Mouse (Mus musculus) frontal cortex, adult 2 months (tissue): Measurements from ENCODE around the gene Fis1. TPM values are rescaled to one million over a fixed set of nuclear protein-coding genes. Genes with fewer than 3 reads are reported as not detected.

Experiments used
- DNase-seq, 2 experiments: peaks; one replicate each; pipeline ENCODE4 v3.0.0; 2022; ENCODE audit warnings: low spot score in 1 of 2; ENCODE audit errors: extremely low spot score in 1 of 2
- polyA plus RNA-seq: library from polyadenylated mRNA; depleted of rRNA; stranded (reverse); fragments of >200 nt; gene quantifications from 2 replicates; pipeline ENCODE4 v1.2.3, GENCODE M21; 2012; rRNA removed

Fis1 gene
- 394 and 432 TPM in 2 replicates for polyA plus RNA-seq

DNA sequence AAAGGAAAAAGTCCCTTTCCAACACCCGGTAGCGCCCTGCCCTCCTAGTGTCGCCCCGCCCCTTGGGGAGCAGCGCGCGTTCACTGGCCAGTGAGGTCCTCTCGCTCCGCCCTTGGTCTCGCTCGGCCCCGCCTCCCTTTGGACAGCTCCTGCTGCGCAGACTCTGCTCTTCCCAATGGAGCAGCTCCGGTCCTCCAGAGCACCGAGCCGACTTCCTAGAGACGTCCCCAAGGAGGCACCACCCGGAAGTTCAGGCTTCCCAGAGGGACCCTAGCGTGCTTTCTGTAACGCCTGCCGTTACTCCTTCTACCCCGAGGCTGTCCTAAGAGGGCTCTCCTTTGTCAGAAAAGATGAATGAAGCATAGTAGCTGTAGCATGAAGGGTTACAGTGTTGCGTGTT is at the start of gene Fis1:
Gene Fis1 (plus strand): TSS at position 261 of the 400 bp plus-strand sequence.
- DNase-seq, result peak; percentile 93 to 98

DNA sequence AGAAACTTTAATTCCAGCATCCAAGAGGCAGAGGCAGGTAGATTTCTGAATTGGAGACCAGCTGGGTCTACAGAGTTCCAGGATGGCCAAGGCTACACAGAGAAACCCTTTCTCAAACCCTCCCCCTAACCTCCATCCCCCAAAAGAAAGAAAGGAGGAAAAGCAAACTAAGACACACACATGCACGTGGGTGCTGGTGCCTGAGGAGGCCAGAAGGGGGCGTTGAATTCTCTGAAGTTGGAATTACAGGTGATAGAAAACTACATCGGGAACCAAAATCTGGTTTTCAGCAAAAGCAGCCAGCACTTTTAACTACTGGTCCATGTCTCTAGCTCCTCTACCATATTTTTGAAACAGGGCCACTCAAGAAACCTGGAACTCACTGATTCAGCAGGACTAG is 48.5 kb upstream of the Fis1 start:
- no peak for DNase-seq

DNA sequence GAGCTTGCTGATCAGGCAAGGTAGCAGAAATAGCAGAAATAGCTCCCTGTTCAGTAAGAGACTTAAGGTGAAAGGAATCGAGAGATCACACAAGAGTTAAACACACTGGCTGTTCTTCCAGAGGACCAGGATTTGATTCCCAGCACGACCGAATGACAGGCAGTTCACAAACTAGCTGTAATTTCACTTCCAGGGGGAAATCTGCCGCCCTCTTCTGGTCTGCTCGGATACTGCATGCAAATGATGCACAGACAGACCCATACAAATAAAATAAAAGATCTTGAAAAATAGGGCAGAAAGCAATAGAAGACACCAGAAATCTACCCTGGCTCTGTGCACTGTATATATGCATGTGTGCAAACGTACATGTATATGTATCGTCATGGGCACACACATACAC is 47.4 kb upstream of the Fis1 start:
- DNase-seq, result no peak

DNA sequence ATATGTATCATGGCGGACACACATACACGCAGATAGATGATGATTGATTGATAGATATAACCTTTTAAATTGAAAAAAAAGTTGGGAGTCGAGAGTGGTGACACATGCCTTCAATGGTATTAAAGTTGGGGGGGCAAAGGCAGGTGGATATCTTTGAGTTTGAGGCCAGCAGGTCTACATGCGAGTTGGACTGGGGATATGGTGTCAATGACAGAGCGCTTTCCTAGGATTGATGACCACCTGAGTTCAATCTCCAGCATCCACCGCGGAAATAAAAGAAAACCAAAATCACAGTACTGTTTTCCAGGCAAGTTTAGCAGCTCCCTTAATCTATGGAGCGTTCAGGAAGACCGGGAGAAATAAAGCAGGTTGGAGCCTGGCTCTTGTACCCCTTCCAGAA is 45.5 kb upstream of the Fis1 start:
- no peak for DNase-seq

DNA sequence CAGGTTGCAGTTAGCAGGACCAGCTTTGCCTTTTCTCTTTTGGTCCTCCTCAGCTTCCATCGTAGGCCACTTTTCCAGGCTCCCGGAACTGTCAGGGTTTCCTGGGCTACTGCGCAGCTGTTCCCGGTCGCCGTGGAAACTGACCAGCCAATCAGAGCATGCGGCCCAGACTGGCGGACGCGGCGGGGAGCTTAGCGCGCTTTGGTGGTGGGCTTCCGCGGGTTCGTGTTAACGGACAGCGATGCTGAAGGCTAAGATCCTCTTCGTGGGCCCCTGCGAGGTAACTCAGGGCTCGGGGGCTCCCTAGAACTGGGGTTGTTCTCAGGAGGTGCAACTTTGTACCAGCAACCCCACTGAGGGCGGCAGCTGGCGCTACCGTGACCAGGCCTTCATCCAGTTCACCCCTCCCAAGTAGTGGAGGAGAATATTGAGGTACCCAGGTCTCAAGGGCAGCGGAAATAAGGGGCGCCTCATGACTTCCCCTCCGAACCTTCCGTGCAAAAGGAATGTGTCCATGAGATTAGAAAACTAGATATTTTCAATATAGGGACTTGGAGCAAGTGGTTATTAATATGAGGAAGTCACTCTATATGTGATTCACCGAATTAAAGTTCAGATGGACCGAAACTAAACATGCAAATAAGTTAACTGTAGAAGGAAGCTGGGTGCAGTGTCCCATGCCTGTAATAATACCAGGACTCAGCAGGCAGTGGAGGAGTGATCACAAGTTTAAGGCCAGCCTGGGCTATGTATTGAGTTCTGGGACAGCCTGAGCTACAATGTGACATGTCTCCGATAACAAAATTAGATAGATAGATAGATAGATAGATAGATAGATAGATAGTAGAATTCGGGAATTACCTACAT is 44.9 kb upstream of the Fis1 start, which contains the start of gene Ift22:
Gene Ift22 (plus strand): TSS at position 160 of the 867 bp plus-strand sequence.
- DNase-seq, result peak; percentile 91 to 98

DNA sequence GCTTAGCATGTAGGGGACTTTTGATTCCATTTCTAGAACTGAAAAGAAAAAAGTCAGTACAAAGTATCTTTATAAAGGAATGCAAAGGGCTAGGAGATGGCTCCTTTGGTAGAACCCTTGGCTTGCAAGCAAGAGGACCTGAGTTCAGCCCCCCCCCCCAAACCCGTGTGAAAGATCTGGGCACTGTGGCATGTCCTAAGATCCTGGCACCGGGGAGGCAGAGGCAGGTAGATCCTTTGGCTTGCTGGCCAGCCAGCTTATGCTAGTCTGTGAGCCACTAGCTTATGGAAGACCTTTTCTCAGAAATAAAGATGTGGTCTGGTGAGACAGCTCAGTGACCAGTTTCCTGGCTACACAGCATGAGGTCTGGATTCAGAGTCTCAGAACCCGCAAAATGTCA is 38.9 kb upstream of the Fis1 start:
- DNase-seq, result no peak

DNA sequence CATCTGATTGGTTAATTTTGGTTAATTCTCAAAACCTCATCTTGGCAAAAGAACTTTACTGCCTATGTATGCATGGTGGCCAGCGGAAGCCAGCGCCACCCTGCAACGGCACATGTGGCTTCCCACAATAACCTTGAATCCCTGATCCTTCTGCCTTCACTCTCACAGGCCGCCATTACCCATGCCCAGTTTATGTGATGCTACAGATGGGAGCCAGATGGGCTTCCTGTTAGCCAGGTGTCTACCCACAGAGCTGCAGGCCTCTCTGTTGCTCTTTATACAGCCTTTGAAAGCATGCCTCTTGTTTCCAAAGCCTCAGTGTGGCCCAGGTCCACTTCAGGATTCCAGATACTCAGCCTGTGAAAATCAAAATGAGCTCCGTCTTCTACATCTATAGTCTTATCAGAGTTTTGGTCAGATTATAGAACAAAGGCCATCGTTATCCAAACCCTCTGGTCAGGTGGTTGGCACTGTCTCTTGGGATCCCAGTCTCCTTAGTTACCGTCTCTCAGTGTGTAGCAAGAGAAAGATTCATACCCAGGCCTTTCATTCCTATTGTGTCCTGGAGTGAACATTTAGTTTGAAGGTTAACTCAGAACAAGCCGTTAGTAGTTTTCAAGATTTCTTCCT is 35.3 kb upstream of the Fis1 start:
- no peak for DNase-seq

DNA sequence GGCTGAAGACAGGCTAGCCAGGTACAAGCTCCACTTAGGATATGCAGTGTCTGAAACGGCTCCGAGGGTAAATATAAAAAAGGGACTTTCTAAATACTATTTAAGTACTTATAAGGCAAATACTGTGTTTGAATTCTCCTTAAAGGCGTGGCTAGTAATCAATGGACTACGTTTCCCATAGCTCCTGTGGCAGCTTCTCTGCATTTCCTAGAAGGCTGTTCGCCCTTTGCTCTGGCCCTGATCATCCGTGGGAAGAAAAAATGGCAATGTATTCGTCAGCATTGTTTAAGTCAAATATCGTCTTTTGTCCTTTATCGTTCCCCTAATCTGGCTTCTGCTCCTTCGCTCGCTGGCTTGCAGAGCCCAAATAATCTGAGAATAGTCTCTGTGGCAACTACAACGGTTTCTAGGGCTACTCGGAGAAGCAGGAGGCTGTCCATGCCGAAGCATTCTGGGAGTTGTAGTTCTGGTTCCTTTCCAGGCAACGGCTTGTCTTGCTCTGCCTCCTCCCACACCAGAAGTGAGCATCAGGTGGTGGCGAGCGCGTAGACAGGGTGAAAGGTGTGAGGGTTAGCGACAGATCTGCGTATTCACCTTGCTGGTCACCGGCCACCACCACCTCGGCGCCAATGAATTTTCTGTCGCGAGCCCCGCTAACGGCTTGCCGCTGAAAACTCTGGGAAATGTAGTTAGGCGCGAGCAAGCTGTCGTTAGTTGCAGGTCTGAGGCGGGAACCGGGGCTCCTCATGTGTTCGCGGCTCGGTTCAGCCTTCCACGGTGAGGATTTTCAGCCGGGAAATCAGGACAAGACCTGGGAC is 34.2 kb upstream of the Fis1 start:
- DNase-seq, result peak; percentile 71 to 86

DNA sequence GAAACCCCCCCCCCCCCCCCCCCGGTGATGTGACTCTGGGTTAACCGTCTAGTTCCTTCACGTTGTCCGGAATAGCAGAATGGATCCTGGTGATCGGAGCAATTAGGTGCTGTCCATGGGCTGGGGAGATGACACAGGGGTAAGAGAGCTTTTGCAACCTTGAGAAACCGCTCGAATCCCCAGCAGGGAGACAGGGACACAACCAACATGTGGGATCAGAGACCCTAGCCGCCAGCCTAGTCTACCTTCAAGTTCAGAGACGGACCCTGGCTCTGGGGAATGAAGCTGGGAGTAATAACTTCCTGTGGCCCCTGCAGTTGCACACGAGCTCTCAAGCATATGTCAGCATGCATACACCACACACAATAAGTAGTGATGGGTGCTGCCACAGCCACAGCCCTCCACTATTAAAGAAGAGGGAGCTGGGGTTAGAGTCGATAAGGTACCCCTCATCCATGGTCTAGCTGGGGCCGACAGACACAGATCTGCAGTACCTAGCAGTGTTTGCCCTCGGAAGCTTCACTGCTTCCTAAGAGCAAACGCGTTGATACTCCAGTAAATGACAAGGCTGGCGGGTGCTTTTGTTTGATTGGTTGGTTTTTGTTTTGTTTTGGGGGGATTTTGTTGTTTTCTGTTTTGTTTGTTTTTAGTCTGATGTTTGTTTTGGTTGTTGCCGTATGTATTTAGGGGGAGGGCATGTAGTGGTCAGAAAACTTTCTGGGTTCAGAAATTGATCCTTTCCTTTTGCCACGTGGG is 33.4 kb upstream of the Fis1 start:
- DNase-seq, result peak in 1 of 2 experiments; percentile 15

DNA sequence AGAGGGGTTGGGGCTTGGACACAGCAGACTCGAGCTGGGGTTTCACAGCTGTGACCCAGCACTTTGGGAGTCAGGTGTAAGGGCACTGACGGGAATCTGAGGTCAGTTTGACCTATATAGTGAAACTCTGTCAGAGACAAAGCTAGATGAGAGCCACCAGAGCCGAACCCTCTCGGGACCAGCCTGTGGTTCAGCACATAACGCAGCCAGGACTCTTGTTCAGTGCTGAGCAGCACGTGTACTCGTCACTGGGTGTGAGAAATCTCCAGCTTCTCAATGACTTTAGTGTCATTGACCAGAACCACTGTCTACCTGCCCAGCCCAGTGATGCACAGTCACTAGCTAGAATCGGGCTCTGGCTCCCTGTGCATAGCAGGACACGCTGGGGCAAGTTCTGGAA is 30.2 kb upstream of the Fis1 start:
- DNase-seq, result no peak

DNA sequence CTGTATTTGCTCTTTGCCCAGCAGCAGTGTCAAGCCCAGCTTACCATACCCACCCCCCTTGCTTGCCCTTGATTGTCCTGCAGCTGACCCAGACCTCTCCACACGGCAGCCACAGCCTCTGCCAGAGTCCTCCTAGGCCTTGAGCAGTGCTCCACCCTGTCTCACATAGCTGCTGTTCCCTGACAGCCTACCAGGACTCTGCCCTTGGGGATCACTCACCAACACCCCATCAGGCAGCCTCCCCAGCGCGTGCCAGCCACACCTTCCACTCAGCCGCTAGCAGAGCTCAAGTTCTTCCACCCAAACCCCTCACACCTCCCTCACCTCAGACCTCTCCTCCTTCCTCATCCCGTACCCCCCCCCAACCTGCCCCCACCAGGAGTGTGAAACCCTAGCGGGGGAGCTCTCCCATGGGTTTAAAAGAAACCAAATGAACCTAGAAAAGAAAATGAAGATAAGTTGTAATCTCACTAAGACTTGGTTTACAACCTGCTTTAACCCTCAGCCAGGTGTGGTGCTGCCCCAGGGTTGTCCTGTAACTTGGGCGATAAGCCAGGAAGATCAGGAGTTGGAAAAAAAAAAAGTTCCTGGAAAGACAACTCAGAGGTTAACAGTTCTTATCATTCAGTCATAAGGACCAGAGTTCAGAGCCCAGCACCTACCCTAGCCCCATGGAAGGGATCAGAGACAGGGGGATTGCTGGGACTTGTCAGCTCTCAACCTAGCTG is 29.2 kb upstream of the Fis1 start:
- DNase-seq, result no peak

DNA sequence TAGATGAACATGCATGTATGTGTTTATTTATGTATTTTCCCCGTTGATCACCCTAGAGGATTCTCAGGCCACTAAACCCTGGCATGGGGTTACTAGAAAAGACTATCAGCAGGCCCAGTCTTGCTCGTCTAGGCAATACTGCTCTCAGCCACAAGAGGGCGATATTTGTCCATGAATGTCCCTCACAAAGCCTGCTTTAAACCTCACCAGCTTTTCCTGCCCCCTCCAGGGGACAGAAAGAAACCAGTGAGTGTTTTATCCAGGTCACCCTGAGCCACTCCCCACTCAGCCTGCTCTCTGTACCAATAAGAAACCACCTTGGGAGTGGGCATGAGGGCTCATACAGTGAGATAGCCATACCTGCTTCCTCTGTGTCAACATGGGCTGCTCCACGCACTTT is 24.0 kb upstream of the Fis1 start:
- peak; percentile 72 to 93 for DNase-seq

DNA sequence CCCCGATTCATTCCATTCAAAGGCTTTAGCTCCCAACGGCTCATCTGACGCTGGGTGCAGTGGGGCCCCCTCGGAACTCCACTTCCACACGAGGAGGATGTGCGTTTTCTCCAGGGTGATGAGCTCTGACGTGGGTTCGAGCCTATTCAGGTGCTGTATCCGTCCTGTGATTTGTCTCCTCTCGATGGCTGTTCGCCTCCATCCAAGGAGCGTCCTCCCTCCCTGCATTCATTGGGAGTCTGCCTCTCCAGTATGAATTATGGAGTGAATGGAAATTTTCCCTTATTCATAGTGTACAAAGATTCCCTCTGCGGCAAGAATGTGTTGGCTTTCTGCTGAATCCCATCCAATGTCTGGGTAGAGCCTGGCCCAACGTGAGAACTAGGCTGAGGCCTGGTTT is 21.2 kb upstream of the Fis1 start:
- peak in 1 of 2 experiments; percentile 41 for DNase-seq

DNA sequence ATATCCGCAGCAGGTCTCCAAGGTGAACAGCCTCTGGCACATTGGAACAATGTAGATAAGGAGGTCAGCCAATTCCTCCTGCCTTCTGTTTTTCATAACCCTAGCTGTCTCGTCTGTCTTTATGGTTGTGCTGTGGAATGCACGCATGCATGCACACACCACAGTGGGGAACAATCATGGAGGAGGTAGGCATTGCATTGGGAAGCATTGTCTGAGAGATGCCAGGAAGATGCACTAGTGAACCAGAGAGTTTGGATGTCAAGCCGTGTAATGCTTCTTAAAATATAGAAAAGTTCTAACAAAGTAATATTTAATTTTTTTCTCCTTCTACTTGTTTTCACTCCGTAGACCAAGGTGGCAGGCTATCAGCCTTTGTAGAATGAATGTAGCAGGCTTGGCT is 20.1 kb upstream of the Fis1 start:
- no peak for DNase-seq

DNA sequence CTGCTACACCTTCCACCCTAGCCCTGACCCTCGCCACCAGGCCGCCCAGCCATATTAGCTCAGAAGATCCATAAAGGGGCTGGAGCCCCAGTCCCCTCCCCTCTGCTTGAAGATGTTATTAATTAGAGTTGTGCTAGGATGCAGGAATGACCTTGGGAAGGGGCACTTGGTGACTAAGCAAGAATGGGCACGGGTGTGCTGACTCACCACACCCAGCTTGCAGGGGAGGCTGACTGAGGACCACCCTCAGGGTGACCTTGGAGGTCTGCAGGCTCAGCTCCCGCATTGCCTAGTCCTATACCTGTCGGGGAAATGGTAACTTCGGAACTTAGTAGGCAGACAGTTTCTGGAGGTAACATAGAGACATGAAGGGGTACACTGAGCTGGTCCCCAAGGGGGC is 19.1 kb upstream of the Fis1 start:
- no peak for DNase-seq

DNA sequence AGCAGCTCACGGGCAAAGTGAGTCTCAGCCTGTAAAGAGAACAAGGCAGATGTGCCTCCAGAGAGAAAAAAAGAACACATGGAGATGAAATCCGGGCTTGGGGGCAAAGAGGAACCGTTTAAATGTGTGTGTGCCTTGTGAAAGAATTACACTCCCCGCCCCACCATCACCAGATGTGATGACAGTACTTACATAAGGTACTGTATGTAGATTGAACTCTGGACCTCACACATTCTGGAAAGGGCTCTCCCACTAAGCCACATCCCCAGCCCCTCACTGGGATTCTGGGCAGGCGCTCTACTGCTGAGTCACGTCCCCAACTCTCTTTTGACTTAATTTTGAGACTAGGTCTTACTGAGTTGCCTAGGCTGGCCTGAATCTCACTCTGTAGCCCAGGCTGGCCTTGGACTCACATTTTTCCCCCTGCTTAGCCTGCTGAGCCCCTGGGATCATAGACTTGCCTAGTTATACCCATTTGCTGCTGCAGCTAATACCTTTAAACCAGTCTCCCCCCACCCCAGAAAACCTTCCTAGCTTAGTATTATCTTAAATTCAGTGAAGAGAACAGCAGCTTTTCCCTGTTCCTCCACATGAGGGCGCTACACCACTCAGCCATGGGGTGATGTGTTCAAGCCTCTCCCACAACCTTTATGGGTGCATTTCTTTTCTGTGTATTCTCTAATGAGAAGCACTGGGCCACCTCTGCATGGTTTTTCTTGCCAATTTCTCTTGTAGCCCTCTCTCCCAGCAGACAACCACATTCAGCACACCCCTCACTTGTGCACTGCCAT is 17.0 kb upstream of the Fis1 start:
- DNase-seq, result no peak

DNA sequence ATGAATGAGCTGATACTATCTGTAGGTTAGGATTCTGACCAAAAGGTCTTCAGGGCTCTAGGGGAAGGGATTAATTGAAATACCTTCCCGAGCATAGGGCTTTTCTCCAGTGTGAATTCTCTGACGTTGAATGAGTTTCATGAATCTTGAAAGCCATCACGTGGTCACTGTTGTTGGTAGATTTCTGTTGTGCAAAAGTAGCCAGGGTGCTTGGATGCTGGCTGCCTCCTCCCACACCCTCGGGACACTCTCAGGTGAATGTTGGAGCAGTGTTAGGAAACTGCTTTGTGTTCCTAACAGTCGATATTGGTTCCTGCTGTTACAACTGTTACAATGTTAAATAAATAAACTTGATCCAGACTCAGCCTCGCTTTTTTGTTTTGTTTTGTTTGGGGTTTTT is 16.3 kb upstream of the Fis1 start:
- DNase-seq, result no peak

DNA sequence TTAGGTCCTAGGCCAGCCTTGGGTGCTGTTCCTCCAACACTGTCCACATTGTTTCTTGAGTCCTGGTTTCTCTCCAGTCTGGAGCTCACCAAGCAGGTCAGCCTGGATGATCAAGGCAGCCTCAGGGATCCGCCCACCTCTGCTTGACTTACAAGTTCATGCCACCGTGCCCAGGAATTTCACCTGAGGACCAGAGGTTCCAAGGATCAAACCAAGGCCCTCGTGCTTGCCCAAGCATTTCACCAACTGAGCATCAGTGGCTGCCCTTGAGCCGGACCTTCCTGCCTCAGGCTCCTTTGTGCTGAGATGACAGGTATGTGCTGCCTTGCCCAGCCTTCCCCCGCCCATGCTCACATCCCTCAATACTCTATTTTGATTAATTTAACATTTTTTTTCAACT is 15.5 kb upstream of the Fis1 start:
- no peak for DNase-seq

DNA sequence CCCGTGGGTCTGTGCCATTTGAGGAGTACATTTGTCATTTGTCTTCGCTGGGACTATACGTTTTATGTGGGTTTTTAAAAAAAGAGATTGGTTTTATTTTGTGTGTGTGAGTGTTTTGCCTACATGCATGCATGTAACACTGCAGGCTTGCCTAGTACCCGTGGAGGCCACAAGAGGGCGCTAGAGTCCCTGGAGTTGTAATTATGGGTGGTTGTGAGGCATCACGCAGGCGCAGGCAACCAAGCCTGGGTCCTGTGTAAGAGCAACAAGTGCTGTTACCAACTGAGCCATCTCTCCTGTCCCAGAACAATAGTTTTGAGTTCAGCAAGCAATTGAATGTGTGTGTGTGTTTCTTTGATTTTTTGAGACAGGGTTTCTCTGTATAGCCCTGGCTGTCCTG is 13.8 kb upstream of the Fis1 start:
- no peak for DNase-seq
